Mouse (Mus musculus): ENCODE data around the gene Glrp1.

GRCm38 (mm10) chr1:88536308-88536707 lies 26.4 kb upstream of the Glrp1 start:
- no peak for TF ChIP-seq POLR2A (IDR thresholded peaks at IDR 0.05; ENCODE audit: insufficient read length, low read depth)
- no peak for TF ChIP-seq MAX (IDR thresholded peaks at IDR 0.05; ENCODE audit: low read depth)
- TF ChIP-seq MYOD1 (IDR thresholded peaks at IDR 0.05; ENCODE audit: control insufficient read depth in 1 of 3, insufficient read length in 2 of 3, low read depth in 2 of 3) = no peak
- TF ChIP-seq USF1 (IDR thresholded peaks at IDR 0.05; ENCODE audit: low read depth) = no peak
- TF ChIP-seq POLR2AphosphoS2 (IDR thresholded peaks at IDR 0.05; ENCODE audit: insufficient read length, low read depth) = no peak
- no peak for TF ChIP-seq E2F4 (IDR thresholded peaks at IDR 0.05; ENCODE audit: insufficient read depth)
- TF ChIP-seq TCF12 (IDR thresholded peaks at IDR 0.05; ENCODE audit: insufficient read depth, poor library complexity, severe bottlenecking) = no peak
- no peak for TF ChIP-seq TCF3 (IDR thresholded peaks at IDR 0.05; ENCODE audit: insufficient read length, low read depth)
- TF ChIP-seq CEBPB (IDR thresholded peaks at IDR 0.05; ENCODE audit: insufficient read depth, poor library complexity, severe bottlenecking) = no peak
- TF ChIP-seq SRF (IDR thresholded peaks at IDR 0.05; ENCODE audit: control insufficient read depth, insufficient read length, low read depth) = no peak
- no peak for TF ChIP-seq REST (IDR thresholded peaks at IDR 0.05; ENCODE audit: insufficient read depth, insufficient read length)
- no peak for TF ChIP-seq MYOG (IDR thresholded peaks at IDR 0.05; ENCODE audit: control insufficient read depth in 1 of 3, insufficient read depth in 1 of 3, insufficient read length in 2 of 3, low read depth in 2 of 3)
